Comparison of ENCODE assay signal across 27 mouse cellular contexts in the genomic region with DNA sequence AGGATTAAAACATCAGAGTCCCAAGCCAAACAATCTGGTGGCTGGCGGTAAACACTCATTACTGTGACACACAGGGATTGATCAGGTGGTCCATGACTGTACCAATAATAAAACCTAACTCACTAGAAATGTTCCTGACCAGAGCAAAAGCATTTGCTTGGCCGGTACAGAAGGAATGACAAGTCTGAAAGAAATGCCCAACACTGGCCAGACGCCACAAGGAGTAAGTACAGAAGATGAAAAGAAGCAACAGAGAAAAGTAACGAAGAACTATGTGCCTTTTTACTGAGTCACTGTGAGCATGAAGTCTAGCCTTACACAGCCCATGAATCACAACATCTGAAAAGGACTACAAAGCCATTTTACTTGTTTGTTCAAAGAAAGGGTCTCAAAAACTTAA. TPM values are rescaled to one million over a fixed set of nuclear protein-coding genes. Genes with fewer than 3 reads are reported as not detected.
DNase-seq lines count a peak whose midpoint lies in the region; ATAC-seq and TF ChIP-seq lines count a peak whose summit lies in the region.
"Had no signal": no experiment of that assay in that cellular context is flagged by ENCODE, and none has a peak within 500 bp of the region (broad histone marks: within the 10 kb centered on the region; RNA-seq: fewer than 3 reads in every experiment).

No protein-coding gene starts in this region.

- H3K9ac ChIP-seq in lung, embryonic 14.5 days = no peak overlapping the region
- no peak overlapping the region for H3K9ac ChIP-seq in lung, postnatal 0 days (replicated peaks; ENCODE audit: low read depth)
- H3K9ac ChIP-seq in forebrain, embryonic 14.5 days (ENCODE audit: low read length) = no peak overlapping the region
- H3K9ac ChIP-seq in midbrain, embryonic 14.5 days (replicated peaks; ENCODE audit: low read length) = no peak overlapping the region
- H3K9ac ChIP-seq: embryonic facial prominence, embryonic 12.5 days; embryonic facial prominence, embryonic 15.5 days; forebrain, embryonic 15.5 days; hindbrain, embryonic 13.5 days; intestine, embryonic 15.5 days had no signal

- H3K36me3 ChIP-seq in lung, embryonic 14.5 days (ENCODE audit: insufficient read depth) = no peaks in the 10 kb centered on the region
- no peaks in the 10 kb centered on the region for H3K36me3 ChIP-seq in lung, postnatal 0 days (ENCODE audit: insufficient read depth, low read length)
- H3K36me3 ChIP-seq in forebrain, embryonic 14.5 days (ENCODE audit: control insufficient read depth, insufficient read depth, low read length) = no peaks in the 10 kb centered on the region
- H3K36me3 ChIP-seq in midbrain, embryonic 14.5 days (ENCODE audit: control insufficient read depth, insufficient read depth, low read length) = no peaks in the 10 kb centered on the region
- H3K36me3 ChIP-seq: embryonic facial prominence, embryonic 12.5 days; forebrain, embryonic 15.5 days; hindbrain, embryonic 13.5 days; intestine, embryonic 15.5 days had no signal

- H3K27me3 ChIP-seq in lung, embryonic 14.5 days (ENCODE audit: insufficient read depth, low read length) = no peaks in the 10 kb centered on the region
- no peaks in the 10 kb centered on the region for H3K27me3 ChIP-seq in lung, postnatal 0 days (replicated peaks; ENCODE audit: insufficient read depth, low read length)
- H3K27me3 ChIP-seq in forebrain, embryonic 14.5 days (replicated peaks; ENCODE audit: control insufficient read depth, insufficient read depth, low read length) = no peaks in the 10 kb centered on the region
- H3K27me3 ChIP-seq in midbrain, embryonic 14.5 days (ENCODE audit: control insufficient read depth, insufficient read depth, low read length) = no peaks in the 10 kb centered on the region
- H3K27me3 ChIP-seq: CH12.LX; embryonic facial prominence, embryonic 12.5 days; embryonic facial prominence, embryonic 15.5 days; forebrain, embryonic 15.5 days; hindbrain, embryonic 13.5 days; intestine, embryonic 15.5 days had no signal

- no peak for TF ChIP-seq EP300 in lung, postnatal 0 days (IDR thresholded peaks at IDR 0.05)

- TF ChIP-seq CTCF in lung, embryonic 14.5 days (IDR thresholded peaks at IDR 0.05; ENCODE audit: low read depth) = no peak
- TF ChIP-seq CTCF in lung, postnatal 0 days (IDR thresholded peaks at IDR 0.05) = no peak
- no peak for TF ChIP-seq CTCF in embryonic fibroblast, embryonic 13.5 days (IDR thresholded peaks at IDR 0.05; ENCODE audit: borderline replicate concordance, insufficient read depth, low read length)

- no peaks in the 10 kb centered on the region for H3K9me3 ChIP-seq in lung, embryonic 14.5 days (ENCODE audit: low read depth, low read length)
- H3K9me3 ChIP-seq in lung, postnatal 0 days (ENCODE audit: low read length) = no peaks in the 10 kb centered on the region
- no peaks in the 10 kb centered on the region for H3K9me3 ChIP-seq in forebrain, embryonic 14.5 days (replicated peaks; ENCODE audit: control insufficient read depth, low read length)
- no peaks in the 10 kb centered on the region for H3K9me3 ChIP-seq in midbrain, embryonic 14.5 days (ENCODE audit: control insufficient read depth, low read length)
- H3K9me3 ChIP-seq: embryonic facial prominence, embryonic 12.5 days; embryonic facial prominence, embryonic 15.5 days; forebrain, embryonic 15.5 days; G1E; hindbrain, embryonic 10.5 days; hindbrain, embryonic 13.5 days; intestine, embryonic 15.5 days had no signal

- H3K4me2 ChIP-seq in lung, embryonic 14.5 days = no peak overlapping the region
- H3K4me2 ChIP-seq in lung, postnatal 0 days (replicated peaks; ENCODE audit: low read depth, low read length) = no peak overlapping the region
- no peak overlapping the region for H3K4me2 ChIP-seq in forebrain, embryonic 14.5 days (ENCODE audit: low read length)
- H3K4me2 ChIP-seq in midbrain, embryonic 14.5 days (ENCODE audit: low read length) = no peak overlapping the region
- H3K4me2 ChIP-seq: embryonic facial prominence, embryonic 12.5 days; embryonic facial prominence, embryonic 15.5 days; forebrain, embryonic 15.5 days; heart, embryonic 11.5 days; hindbrain, embryonic 13.5 days; intestine, embryonic 15.5 days had no signal

- TF ChIP-seq POLR2A in embryonic fibroblast, embryonic 13.5 days (IDR thresholded peaks at IDR 0.05; ENCODE audit: low read depth, low read length) = no peak

- H3K4me1 ChIP-seq in lung, embryonic 14.5 days (ENCODE audit: insufficient read depth) = no peaks in the 10 kb centered on the region
- H3K4me1 ChIP-seq in lung, postnatal 0 days (ENCODE audit: insufficient read depth, low read depth, low read length) = no peaks in the 10 kb centered on the region
- H3K4me1 ChIP-seq in embryonic fibroblast, embryonic 13.5 days (ENCODE audit: control insufficient read depth, insufficient read depth, low read length) = peaks cover 11% of the 10 kb centered on the region; the same call in 1 of the 2 replicates
- H3K4me1 ChIP-seq in forebrain, embryonic 14.5 days (ENCODE audit: control insufficient read depth, insufficient read depth, low read length) = peaks cover 22% of the 10 kb centered on the region; the same call in 1 of the 2 replicates
- H3K4me1 ChIP-seq in midbrain, embryonic 14.5 days (ENCODE audit: control insufficient read depth, insufficient read depth, low read length) = peaks cover 20% of the 10 kb centered on the region
- H3K4me1 ChIP-seq: embryonic facial prominence, embryonic 12.5 days; embryonic facial prominence, embryonic 15.5 days; intestine, embryonic 15.5 days had no signal

- WGBS in lung, embryonic 14.5 days = 59% methylated on average over 4 of the region's 4 CpGs
- 79% methylated on average over 4 of the region's 4 CpGs for WGBS in lung, postnatal 0 days
- 47% methylated on average over 4 of the region's 4 CpGs for WGBS in forebrain, embryonic 14.5 days
- 87% methylated on average over 4 of the region's 4 CpGs for WGBS in midbrain, embryonic 14.5 days

- ATAC-seq in lung, embryonic 14.5 days (ENCODE audit: insufficient read depth) = no peak
- ATAC-seq in lung, postnatal 0 days = no peak
- no peak for ATAC-seq in forebrain, embryonic 14.5 days
- ATAC-seq in midbrain, embryonic 14.5 days (ENCODE audit: low FRiP score, low TSS enrichment) = no peak
- ATAC-seq: activated CD4-positive, CD25-positive, alpha-beta regulatory T cell, adult 4 months; forebrain, embryonic 15.5 days; hindbrain, embryonic 16.5 days; intestine, embryonic 15.5 days had no signal

- H3K4me3 ChIP-seq in lung, embryonic 14.5 days (ENCODE audit: low read depth, low read length) = no peak overlapping the region
- H3K4me3 ChIP-seq in lung, postnatal 0 days (ENCODE audit: low read depth, low read length) = no peak overlapping the region
- no peak overlapping the region for H3K4me3 ChIP-seq in embryonic fibroblast, embryonic 13.5 days (ENCODE audit: insufficient read depth, low read length)
- H3K4me3 ChIP-seq in forebrain, embryonic 14.5 days (ENCODE audit: low read depth, low read length) = no peak overlapping the region
- no peak overlapping the region for H3K4me3 ChIP-seq in midbrain, embryonic 14.5 days (replicated peaks; ENCODE audit: low read depth, low read length)
- H3K4me3 ChIP-seq: embryonic facial prominence, embryonic 12.5 days; embryonic facial prominence, embryonic 15.5 days; erythroblast, embryonic 14.5 days; forebrain, embryonic 15.5 days; hindbrain, embryonic 10.5 days; hindbrain, embryonic 13.5 days; intestine, embryonic 15.5 days had no signal

- no peak overlapping the region for H3K27ac ChIP-seq in lung, embryonic 14.5 days (ENCODE audit: low read depth)
- no peak overlapping the region for H3K27ac ChIP-seq in lung, postnatal 0 days (ENCODE audit: low read length)
- H3K27ac ChIP-seq in embryonic fibroblast, embryonic 13.5 days (ENCODE audit: insufficient read depth, low read length) = peak overlapping the region; percentile 74
- no peak overlapping the region for H3K27ac ChIP-seq in forebrain, embryonic 14.5 days (ENCODE audit: low read depth, low read length)
- H3K27ac ChIP-seq in midbrain, embryonic 14.5 days (replicated peaks; ENCODE audit: low read depth, low read length) = no peak overlapping the region
- H3K27ac ChIP-seq: embryonic facial prominence, embryonic 12.5 days; embryonic facial prominence, embryonic 15.5 days; forebrain, embryonic 15.5 days; hindbrain, embryonic 10.5 days; hindbrain, embryonic 13.5 days; intestine, embryonic 15.5 days had no signal

- peak; percentile 17 for DNase-seq in lung, embryonic 14.5 days
- DNase-seq in lung, postnatal 0 days (ENCODE audit: low spot score) = no peak
- peak; percentile 86 for DNase-seq in Muller cell, postnatal 12 days (ENCODE audit: inconsistent ontology term)
- no peak for DNase-seq in urinary bladder, postnatal 4 days (ENCODE audit: low spot score in 2 of 2)
- DNase-seq in forebrain, embryonic 14.5 days (ENCODE audit: low spot score) = no peak
- no peak for DNase-seq in midbrain, embryonic 14.5 days
- DNase-seq: adrenal gland, postnatal 10 days; cerebellum, adult 11 months; cerebellum, adult 2 months; cerebellum, adult 9-11 months; cerebellum, postnatal 25 days; gastrocnemius, postnatal 25 days; heart, postnatal 36 days; kidney, adult 11 months had no signal

RNA-seq across cellular contexts. Expression of gene Cdkal1, which starts 24.3 kb away (rescaled TPM):
- polyA plus RNA-seq in lung, embryonic 14.5 days (2014; fragmentation: Nextera tagmentation; extraction: Ambion mirVana) = 35.4 and 38.9 TPM in 2 replicates
- 14.7 and 16.2 TPM in 2 replicates for polyA plus RNA-seq in lung, postnatal 0 days (2015; fragmentation: Nextera tagmentation; extraction: Ambion mirVana)
- polyA plus RNA-seq in embryonic fibroblast, embryonic 13.5 days (2011; ENCODE audit: insufficient read length, low read depth, missing spikeins) = 20.0 and 25.0 TPM in 2 replicates
- 23.9 and 32.1 TPM in 2 replicates for polyA plus RNA-seq in forebrain, embryonic 14.5 days (2014; fragmentation: Nextera tagmentation; extraction: Ambion mirVana)
- 18.2 and 23.5 TPM in 2 replicates for polyA plus RNA-seq in midbrain, embryonic 14.5 days (2014; fragmentation: Nextera tagmentation; extraction: Ambion mirVana)

Comparison
In these comparisons a context has a peak if more than half of its experiments do, and no peak if none do; other contexts are left out.
1. DNase-seq: peak in lung, embryonic 14.5 days (single experiment) and Muller cell, postnatal 12 days (single experiment); none in lung, postnatal 0 days (single experiment), urinary bladder, postnatal 4 days (0 of 2), forebrain, embryonic 14.5 days (single experiment) and midbrain, embryonic 14.5 days (single experiment).